Mouse (Mus musculus) spleen, adult 2 months (tissue): ENCODE data around the gene Fam20a. TPM values are rescaled to one million over a fixed set of nuclear protein-coding genes. Genes with fewer than 3 reads are reported as not detected.

Experiments used
- DNase-seq, 2 experiments: peaks; one replicate each; pipeline versions ENCODE4 v3.0.0 to v3.0.0-alpha.2; 2012 to 2021; ENCODE audit warnings: low spot score in 2 of 2, low read depth in 1 of 2
- H3K27ac ChIP-seq: fragments of 200-500 bp; 2 replicates; pipeline ENCODE4 v1.5.1; 2012; ENCODE audit warnings: low read length, inconsistent platforms; ENCODE audit not compliant: insufficient read depth
- H3K27me3 ChIP-seq: fragments of 200-500 bp; 2 replicates; pipeline ENCODE4 v1.6.1; 2012; ENCODE audit warnings: mild to moderate bottlenecking, moderate library complexity, low read length, inconsistent platforms; ENCODE audit not compliant: control insufficient read depth, insufficient read depth
- H3K36me3 ChIP-seq: fragments of 200-500 bp; 2 replicates; pipeline ENCODE4 v1.6.1; 2012; ENCODE audit warnings: mild to moderate bottlenecking, low read length, inconsistent platforms; ENCODE audit not compliant: control insufficient read depth, insufficient read depth
- H3K4me1 ChIP-seq: fragments of 200-500 bp; 2 replicates; pipeline ENCODE4 v1.6.1; 2011; ENCODE audit warnings: inconsistent platforms; ENCODE audit not compliant: control insufficient read depth, insufficient read depth, insufficient read length
- H3K4me3 ChIP-seq: fragments of 200-500 bp; 2 replicates; pipeline ENCODE4 v1.5.1; 2011; ENCODE audit warnings: mild to moderate bottlenecking, inconsistent platforms; ENCODE audit not compliant: insufficient read depth, insufficient read length; ENCODE audit errors: extremely low read depth
- CTCF ChIP-seq: fragments of 200-500 bp; IDR thresholded peaks from 2 replicates; pipeline ENCODE4 v1.5.1; 2011; ENCODE audit warnings: mild to moderate bottlenecking, inconsistent platforms; ENCODE audit not compliant: insufficient read depth, insufficient read length, insufficient replicate concordance; ENCODE audit errors: extremely low read depth
- POLR2A ChIP-seq: fragments of 200-500 bp; IDR thresholded peaks from 2 replicates; pipeline ENCODE4 v1.6.1; 2011; ENCODE audit warnings: low read depth, low read length, inconsistent platforms
- WGBS: fragments of 180-500 bp; shearing (Covaris S2); methylation state at CpG from one replicate; pipeline ENCODE4 v1.1.7; 2018; 5-methylcytosine and 5-hydroxymethylcytosine counted together
- polyA plus RNA-seq: library from polyadenylated mRNA; depleted of rRNA; stranded (reverse); fragments of >200 nt; gene quantifications from 2 replicates; pipeline ENCODE4 v1.2.3, GENCODE M21; 2012

Fam20a gene
- polyA plus RNA-seq, 1 experiment, result 3.1 TPM

GRCm38 (mm10) chr11:109751636-109752603 is 29.8 kb upstream of the Fam20a start:
- H3K36me3 ChIP-seq, result no peaks in the 10 kb centered on the region
- no peak for DNase-seq
- TF ChIP-seq POLR2A (no peak), CTCF (no peak)
- no peaks in the 10 kb centered on the region for H3K27me3 ChIP-seq
- WGBS, result 69% methylated on average over 12 of the region's 12 CpGs
- no peak overlapping the region for H3K27ac ChIP-seq
- H3K4me3 ChIP-seq, result no peak overlapping the region
- H3K4me1 ChIP-seq, result no peaks in the 10 kb centered on the region

- TF ChIP-seq POLR2A, result no peak
- TF ChIP-seq CTCF, result no peak
- Histone ChIP-seq H3K36me3 (no peaks in the 10 kb centered on the region), H3K4me1 (no peaks in the 10 kb centered on the region), H3K27ac (no peak overlapping the region), H3K27me3 (no peaks in the 10 kb centered on the region), H3K4me3 (no peak overlapping the region; the same call in 1 of the 2 replicates)
- no peak for DNase-seq
- 64% methylated on average over 4 of the region's 4 CpGs for WGBS
Measured at GRCm38 (mm10) chr11:109745210-109745609, 23.1 kb upstream of the Fam20a start.

DNA sequence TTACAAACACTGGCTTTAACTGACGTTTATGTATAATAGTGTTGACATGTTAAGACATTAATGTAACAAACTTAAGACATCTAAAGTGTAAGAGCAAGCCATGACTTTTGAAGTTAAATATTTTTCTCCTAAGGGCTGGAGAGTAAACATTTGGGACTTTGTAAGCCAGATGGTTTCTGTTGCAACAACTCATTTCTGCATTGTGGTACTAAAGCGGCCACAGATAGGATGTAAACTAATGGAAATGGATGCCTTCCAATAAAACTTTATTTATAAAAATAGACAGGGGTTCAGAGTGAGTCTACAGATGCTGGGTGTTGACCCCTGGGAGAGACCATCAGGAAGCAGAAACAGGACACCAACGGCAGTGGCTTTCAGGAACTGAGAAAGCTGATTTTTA is 15.9 kb upstream of the Fam20a start:
- Histone ChIP-seq H3K27me3 (no peaks in the 10 kb centered on the region), H3K4me1 (no peaks in the 10 kb centered on the region), H3K4me3 (no peak overlapping the region), H3K36me3 (no peaks in the 10 kb centered on the region), H3K27ac (no peak overlapping the region)
- TF ChIP-seq POLR2A (no peak), CTCF (no peak)
- WGBS, result 47% methylated on average over 3 of the region's 3 CpGs
- no peak for DNase-seq

DNA sequence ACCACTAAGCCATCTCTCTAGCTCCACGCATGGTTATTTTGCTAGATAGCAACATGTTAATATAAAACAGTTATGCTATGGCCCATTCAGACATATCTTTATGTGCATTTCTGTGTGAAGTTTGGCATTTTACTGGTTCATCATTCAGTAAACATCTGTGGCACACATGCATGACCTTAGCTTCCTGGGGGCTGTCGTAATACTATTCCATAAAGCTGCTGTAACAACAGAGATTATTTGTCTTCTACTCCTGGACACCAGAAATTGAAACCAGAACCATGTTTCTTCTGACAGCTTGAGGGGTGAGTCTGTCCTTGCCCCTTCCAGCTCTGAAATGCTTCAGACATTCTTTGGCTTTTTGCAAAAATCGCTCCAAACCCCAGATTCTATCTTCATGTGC is 14.3 kb upstream of the Fam20a start:
- WGBS, result 87% methylated on average over 3 of the region's 3 CpGs

DNA sequence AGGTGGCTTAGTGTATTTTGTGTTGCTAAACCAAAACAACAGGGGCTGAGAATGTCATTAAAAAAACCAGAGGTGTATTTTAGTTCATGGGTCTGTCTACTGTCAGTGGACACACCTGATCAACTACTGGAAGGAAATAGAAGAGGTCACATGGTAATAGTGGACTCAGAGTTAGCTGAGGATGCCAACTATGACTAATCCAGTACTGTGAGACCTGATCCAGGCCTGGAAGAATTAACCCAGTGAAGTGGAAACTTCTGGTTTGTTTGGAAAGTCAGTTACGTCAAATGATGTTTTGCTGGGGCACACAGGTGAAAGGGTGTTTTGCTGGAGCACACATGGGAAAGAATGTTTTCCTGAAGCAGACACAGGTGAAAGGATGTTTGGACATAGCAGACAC is 12.3 kb upstream of the Fam20a start:
- no peaks in the 10 kb centered on the region for H3K27me3 ChIP-seq
- H3K4me1 ChIP-seq, result no peaks in the 10 kb centered on the region
- TF ChIP-seq CTCF, result no peak
- TF ChIP-seq POLR2A, result no peak
- H3K4me3 ChIP-seq, result no peak overlapping the region
- no peak for DNase-seq
- WGBS, result 94% methylated on average over 1 of the region's 1 CpGs
- H3K27ac ChIP-seq, result no peak overlapping the region
- H3K36me3 ChIP-seq, result no peaks in the 10 kb centered on the region

More for the DNA sequence above, 14.3 kb upstream of the Fam20a start:
- DNase-seq, result no peak
- no peaks in the 10 kb centered on the region for H3K4me1 ChIP-seq
- H3K4me3 ChIP-seq, result no peak overlapping the region
- TF ChIP-seq POLR2A, result no peak
- TF ChIP-seq CTCF, result no peak
- no peaks in the 10 kb centered on the region for H3K36me3 ChIP-seq
- no peaks in the 10 kb centered on the region for H3K27me3 ChIP-seq
- no peak overlapping the region for H3K27ac ChIP-seq

GRCm38 (mm10) chr11:109732726-109733438 is 10.8 kb upstream of the Fam20a start:
- no peaks in the 10 kb centered on the region for H3K27me3 ChIP-seq
- WGBS, result 91% methylated on average over 8 of the region's 8 CpGs
- TF ChIP-seq POLR2A, result no peak
- no peak for TF ChIP-seq CTCF
- DNase-seq, result no peak
- no peak overlapping the region for H3K27ac ChIP-seq
- no peaks in the 10 kb centered on the region for H3K4me1 ChIP-seq
- H3K4me3 ChIP-seq, result no peak overlapping the region
- H3K36me3 ChIP-seq, result no peaks in the 10 kb centered on the region
